Mouse (Mus musculus) frontal cortex, postnatal 25 days (tissue): Measurements from ENCODE around the gene Schip1.

Experiments used
- DNase-seq, 2 experiments: peaks; one replicate each; pipeline ENCODE4 v3.0.0; 2022; ENCODE audit warnings: low spot score in 2 of 2

The Schip1 gene

DNA sequence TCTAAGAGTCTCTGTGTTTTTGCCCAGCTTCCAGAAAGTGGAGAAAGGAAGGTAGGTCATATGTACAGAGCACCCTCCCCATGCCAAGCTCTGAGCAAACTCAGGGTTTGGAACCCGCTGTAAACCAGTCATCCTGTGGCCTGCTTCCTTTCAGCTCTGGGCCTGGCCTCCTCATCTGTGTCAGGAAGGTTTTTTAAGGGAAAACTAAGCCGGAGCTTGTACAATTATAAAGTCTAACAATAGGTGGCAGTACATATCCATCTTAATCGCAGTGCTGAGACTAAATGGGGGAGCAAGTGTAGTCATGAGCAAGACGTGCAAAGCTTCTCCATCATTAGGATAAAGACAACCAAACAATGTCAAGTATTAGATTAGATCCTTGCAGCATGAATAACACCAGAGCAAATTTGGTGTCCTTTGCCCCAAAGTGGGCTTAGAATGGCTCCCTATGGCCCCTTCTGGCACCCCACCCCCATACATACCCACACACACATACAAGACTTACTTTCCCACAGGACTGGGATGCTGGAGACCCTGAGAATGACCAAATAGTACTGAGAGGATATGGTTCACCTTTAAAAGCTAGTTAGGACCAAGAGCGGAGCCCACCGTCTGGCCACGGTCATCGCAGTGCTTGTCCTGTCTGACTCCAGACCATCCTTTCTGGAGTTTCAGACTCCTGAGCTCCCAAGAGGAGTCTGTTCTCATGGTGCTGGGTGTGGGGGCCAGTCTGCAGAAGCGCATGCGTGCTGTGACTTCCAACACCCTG is 550.6 kb downstream of the Schip1 start:
- DNase-seq = no peak

DNA sequence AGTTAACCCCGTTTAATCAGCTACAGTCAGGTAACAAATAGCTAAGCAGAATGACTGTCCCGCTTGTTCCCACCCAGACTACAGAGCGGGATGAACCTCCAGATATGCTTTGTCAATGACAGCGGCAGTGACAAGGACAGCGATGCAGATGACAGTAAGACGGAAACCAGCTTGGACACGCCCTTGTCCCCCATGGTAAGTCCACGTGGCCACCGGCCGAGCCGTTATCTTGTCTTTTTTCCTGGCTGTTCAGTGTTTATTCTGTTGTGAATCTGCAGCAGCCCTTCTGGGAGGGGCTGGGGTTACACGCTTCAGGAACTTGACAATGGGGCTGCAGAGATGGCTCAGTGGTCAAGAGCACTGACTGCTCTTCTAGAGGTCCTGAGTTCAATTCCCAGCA is 551.8 kb downstream of the Schip1 start:
- no peak for DNase-seq

GRCm38 (mm10) chr3:68617708-68618107 is 553.1 kb downstream of the Schip1 start:
- no peak for DNase-seq

GRCm38 (mm10) chr3:68619097-68619496 is 554.5 kb downstream of the Schip1 start:
- DNase-seq = no peak

DNA sequence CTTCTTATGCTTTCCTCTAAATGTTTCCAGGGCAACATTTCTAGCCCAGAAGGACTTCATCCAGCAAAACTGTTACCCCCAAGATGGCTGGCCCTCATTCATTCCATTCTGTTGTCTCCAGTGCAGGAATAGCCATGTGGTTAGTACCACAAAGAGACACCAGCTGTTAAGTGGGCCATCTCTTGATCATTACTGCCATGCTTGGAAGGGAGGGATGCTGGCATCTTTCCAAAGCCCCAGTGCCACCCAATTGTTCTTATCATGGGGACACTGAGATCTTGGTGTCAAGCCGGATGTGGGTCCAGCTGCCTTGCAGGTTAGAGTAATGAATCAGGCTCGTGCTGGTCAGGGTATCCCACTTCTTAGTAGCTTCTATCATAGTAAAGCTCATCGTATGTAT is 557.4 kb downstream of the Schip1 start:
- DNase-seq = no peak

DNA sequence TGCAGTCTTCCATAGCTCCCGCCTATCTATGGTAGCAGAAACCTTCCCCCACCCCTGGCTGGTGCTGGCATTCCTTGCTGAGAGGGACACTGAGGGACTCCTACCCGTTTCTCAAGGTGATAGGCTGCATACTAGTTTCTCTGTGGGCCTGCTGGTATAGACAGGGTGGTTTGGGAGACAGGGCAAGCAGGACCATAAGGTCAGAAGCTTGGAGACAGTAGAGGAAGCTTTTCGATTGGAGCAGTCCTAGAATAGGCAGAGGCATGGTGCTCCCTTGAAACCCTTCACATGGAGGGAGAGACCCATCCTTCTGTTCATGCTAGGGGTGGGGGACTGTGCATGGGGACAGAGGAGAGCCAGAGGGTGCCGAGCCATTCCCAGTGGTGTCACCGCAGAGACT is 558.4 kb downstream of the Schip1 start:
- DNase-seq = no peak

DNA sequence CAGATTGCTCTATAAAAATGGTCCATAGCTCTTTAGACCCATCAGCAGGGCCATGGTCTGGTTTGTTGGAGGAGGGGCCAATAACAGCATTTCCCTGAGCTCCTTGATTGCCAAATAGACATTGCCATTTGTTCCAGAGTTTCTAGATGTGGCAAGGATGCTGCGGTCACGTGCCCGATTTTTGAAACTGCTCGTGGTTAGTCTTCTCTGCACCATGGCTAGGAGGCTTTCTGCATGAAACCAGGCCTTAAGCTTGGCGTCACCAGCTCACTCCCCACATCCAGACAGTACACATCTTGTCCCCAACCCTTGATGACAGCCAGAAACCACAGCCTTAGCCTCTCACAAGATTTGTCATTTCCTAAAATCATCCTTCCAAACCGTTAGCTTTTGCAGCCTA is 559.9 kb downstream of the Schip1 start:
- DNase-seq = no peak

DNA sequence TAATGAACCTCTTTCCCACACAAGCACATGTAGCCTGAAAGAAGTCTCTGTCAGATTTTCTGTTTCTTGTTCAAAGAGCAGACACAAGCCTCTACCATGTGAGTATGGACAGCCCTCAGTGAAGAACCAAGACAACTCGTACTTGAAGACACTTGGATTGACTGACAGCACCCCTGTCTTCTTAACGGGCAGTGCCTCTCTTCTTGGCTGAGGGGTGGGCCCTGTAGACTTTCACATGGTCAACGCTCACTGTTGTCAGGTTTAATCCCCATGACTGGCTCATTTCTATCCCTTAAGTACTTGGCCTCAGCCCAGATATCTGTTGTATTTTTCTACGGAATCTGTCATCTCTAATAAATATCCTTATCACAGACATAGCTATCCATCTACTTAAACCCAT is 565.7 kb downstream of the Schip1 start:
- no peak for DNase-seq

DNA sequence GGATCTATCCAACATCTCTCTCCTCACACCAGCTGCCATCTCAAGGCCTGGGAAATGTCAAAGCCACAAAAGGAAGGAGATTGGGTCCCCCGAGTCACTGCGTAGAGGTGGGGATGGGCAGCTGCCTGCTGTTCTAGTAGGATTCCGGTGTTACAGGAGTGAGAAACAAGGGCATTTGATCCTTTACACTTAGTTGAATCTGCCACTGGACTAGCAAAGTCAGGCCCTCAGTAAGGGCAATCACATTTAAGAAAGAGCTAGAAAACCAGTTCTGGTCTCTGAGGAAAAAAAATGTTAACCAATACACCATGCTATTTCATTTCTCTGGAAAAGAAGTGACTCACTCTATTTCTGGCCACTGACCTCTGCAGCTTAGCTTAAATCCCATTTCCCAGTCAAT is 566.2 kb downstream of the Schip1 start:
- DNase-seq = no peak

GRCm38 (mm10) chr3:68632714-68633113 is 568.1 kb downstream of the Schip1 start:
- DNase-seq = no peak

GRCm38 (mm10) chr3:68633577-68633976 is 569.0 kb downstream of the Schip1 start:
- DNase-seq = no peak

- no peak for DNase-seq
Measured at GRCm38 (mm10) chr3:68637960-68638359, 573.4 kb downstream of the Schip1 start.

DNA sequence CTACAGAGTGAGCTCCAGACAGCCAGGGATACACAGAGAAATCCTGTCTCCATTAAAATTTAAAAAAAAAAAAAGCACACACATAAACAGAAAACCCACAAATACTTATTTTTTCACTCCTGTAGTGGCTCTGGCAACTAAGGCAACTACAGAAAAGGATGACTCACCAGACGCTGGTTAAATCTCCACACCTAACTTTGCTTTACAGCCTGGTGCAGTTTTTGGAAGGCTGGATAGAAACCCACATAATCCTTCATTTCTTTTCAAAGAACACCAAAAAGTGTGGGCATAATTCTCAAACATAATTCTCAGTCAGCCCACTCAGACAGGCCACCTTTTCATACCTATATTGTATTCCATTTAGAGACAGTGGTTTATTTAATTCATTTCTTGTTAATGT is 574.1 kb downstream of the Schip1 start:
- DNase-seq = no peak

GRCm38 (mm10) chr3:68642935-68643334 is 578.3 kb downstream of the Schip1 start:
- no peak for DNase-seq

GRCm38 (mm10) chr3:68646387-68647130 is 582.0 kb downstream of the Schip1 start:
- DNase-seq = no peak

DNA sequence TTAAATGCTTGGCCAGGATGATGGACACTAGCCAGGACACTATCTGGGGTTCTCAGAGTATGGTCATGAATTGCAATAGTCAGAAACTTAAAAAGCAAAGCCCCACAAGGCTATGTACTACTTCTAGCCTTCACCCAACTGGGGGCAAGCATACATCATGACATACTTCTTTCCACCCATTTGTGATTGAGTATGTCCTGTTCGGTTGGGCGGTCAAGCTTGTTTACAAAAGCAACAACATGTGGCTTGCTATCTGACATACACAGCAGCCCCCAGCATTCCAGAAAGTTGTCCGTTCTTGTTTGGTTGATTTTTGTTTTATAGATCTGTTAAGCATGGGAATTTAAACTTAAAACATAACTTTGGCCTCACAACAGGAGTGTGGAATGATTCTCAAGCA is 582.7 kb downstream of the Schip1 start:
- no peak for DNase-seq

DNA sequence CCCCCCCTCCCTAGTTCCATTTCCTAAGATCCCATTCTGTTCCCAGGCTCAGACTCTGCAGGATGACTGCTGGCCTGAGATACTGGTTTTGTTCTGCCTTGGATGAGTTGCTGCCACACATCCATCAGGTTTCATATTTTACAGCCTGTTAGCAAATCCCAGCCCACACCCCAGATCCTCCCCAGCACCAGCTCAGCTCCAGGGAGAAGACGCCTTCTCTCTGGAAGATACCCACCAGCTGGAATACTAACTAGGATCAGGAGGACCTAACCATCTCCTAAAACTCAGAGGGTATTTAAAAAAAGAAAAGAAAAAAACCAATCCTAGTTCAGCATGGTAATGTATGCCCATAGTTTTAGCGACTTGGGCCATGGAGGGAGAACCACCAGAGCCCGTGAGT is 585.6 kb downstream of the Schip1 start:
- DNase-seq = no peak

DNA sequence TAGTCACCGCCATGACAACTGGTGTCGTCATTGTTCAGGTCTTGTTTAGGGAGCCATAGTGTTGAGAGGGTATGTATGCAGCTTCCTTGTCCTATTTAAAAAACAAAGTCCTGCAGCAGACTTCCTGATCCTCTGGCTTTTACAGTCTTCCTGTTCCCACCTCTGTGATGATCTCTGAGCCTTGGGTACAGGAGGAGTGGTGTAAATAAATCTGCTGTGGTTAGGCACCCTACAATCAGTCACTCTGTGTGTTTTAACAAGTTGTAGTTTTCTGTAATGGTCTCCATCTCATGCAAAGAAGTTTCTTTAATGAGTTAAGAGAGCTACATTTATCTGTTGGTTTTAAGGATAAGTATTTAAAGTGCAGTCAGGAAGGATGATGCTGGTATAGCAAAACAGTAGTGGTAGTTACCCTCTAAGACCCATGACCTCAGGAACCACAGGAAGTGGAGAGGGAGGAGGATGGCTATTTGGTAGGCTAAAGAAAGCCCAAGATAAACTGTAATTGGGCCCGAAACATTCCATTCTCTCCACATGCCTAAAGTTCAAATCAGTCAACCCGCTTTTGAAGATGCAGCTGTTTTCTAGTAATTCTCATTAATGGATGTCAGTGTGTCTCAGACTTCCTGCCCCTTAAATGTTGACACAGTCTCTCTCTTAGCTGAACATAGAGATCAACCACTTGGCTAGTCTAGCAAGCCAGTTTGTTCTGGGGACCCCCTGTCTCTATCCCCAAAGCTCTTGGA is 592.2 kb downstream of the Schip1 start:
- DNase-seq = no peak

- no peak for DNase-seq
Measured at GRCm38 (mm10) chr3:68657589-68658245, 593.1 kb downstream of the Schip1 start.

DNA sequence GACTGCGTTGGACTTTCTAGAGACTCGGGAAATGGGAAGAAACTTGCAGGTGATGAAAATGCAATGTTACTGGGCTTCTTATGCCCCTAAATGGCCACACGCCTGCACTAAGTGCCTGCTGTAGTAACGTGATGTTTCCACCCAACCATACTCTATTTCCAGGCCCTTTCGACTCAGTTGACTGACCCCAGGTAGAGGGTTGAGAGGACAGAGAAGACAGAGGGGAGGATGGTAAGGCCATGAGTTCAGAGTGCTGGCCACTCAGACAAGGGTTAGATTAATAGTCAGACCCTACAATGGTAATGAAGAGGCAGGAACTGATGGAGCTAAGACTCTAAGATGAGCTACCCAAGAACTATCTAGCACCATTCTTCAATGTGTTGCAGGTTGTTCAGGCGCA is 595.4 kb downstream of the Schip1 start:
- no peak for DNase-seq

DNA sequence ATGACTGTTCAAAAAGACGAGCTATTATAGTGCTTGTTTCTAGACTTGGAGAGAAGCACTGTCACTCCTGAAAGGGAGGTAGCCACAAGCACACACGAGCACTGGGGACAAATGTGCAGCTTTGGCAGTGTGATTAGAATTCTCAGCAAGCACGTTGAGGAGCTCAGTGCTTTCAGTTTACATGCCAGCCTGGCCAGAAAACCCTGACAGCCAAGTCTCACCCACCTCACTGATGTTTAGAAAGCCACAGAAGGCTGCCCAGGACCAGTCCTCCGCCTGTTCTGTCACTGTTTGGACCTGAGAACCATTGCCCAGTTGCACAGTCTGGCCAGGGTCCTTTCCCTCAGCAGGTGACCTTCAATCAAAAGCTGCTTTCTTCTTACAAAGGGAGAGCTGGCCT is 595.9 kb downstream of the Schip1 start:
- no peak for DNase-seq

- no peak for DNase-seq
Measured at GRCm38 (mm10) chr3:68662386-68662785, 597.8 kb downstream of the Schip1 start.
